Mouse (Mus musculus) frontal cortex, postnatal 36 days (tissue): ENCODE results near the gene AU040320.
A peak's percentile ranks its signal among the peaks of the same experiment; 100 is the strongest.

Experiments
- DNase-seq, 2 experiments: peaks; one replicate each; pipeline ENCODE4 v3.0.0; 2022; ENCODE audit warnings: low spot score in 2 of 2

Gene AU040320

GRCm38 (mm10) chr4:126750046-126750683 is 3.2 kb upstream of the AU040320 start:
- peak; percentile 74 to 78 for DNase-seq

GRCm38 (mm10) chr4:126750863-126751555 is 2.3 kb upstream of the AU040320 start:
- DNase-seq: no peak

GRCm38 (mm10) chr4:126751556-126752023 is 1.8 kb upstream of the AU040320 start:
- peak; percentile 55 for DNase-seq

DNA sequence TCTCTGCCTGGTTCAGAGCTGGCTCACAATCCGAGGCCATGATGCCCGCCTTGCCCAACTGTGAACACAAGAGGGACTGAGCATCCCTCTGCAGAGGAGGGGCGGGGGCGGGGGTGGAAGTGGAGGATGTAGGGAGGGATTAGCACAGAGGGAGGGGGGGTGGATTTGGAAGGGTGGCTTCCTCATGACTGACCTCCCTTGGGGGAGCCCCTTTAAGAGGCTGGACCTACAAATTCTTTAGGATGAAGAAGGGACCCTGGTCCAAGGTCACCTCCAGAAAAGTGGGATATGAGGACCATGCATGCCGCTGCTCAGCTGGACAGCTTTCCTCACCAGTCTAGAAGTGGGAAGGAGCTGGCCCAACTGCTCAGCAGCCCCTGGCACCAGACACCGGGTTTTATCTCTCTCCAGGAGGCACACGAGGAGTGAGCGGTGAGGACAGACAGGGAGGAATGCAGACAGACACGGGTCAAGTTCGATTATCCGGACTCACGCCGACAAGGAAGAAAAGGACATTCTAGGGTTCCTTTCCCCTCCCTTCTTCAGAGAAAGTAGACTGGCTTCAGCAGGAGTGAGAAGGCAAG is 1.2 kb upstream of the AU040320 start:
- DNase-seq: peak in 1 of 2 experiments; percentile 52

GRCm38 (mm10) chr4:126752608-126753141 is 669 bp upstream of the AU040320 start:
- peak in 1 of 2 experiments; percentile 28 for DNase-seq

GRCm38 (mm10) chr4:126754231-126754611 is 877 bp downstream of the AU040320 start:
- no peak for DNase-seq

- no peak for DNase-seq
These were observed 1.5 kb downstream of the AU040320 start for GRCm38 (mm10) chr4:126754736-126755374.

- no peak for DNase-seq
These were observed 3.4 kb downstream of the AU040320 start for GRCm38 (mm10) chr4:126756766-126757165.

DNA sequence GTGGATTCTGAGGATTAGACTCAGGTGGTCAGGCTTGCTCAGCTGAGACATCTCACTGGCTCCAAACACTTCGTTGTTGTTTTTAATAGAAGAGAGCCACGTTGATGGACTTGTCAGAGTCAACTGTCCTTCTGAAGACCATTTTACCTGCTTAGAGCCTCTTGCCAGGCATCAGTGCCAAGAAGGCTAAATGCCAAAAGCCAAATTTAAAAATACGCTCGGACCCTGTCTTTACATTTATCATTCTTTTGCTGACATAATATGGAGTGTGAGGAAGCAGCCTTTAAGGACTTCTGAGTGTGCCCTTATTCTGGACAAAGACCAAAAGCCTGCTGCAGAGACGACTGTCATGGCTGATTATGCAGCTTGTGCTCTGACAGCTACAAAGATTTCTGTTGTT is 5.0 kb downstream of the AU040320 start:
- DNase-seq: no peak

DNA sequence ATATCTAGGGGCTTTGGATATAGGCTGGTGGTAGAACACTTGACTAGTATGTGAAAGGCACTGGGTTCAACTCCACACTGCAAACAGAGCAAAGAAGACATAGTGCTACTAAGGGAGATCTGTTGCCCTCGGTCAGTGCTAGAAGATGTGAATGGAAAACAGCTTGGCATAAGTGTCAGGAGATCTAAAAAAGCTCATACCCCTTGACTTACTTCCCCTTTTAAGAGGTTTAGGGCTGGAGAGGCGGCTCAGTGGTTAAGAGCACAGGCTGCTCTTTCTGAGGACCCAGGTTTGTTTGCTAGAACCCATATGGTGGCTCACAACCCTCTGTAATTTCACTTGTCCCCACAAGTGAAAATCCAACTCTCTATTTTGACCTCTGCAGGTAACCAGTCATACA is 6.1 kb downstream of the AU040320 start:
- DNase-seq: no peak

GRCm38 (mm10) chr4:126762586-126763359 is 9.4 kb downstream of the AU040320 start:
- DNase-seq: no peak

DNA sequence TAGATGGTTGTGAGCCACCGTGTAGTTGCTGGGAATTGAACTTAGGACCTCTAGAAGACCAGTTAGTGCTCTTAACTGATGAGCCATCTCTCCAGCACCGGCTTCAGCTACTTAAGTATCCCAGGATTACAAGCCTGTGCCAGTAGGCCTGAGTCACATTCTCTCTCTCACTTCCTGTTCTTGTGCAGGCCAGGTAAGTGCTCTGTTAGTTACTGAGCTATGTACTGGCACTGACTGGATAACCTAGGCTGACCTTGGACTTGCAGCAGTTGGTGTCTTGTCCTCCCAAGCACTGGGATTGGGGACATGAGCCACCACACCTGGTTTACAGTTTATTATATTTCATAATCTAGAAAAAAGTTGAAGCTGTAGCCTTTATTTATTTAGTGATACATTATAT is 10.1 kb downstream of the AU040320 start:
- no peak for DNase-seq

DNA sequence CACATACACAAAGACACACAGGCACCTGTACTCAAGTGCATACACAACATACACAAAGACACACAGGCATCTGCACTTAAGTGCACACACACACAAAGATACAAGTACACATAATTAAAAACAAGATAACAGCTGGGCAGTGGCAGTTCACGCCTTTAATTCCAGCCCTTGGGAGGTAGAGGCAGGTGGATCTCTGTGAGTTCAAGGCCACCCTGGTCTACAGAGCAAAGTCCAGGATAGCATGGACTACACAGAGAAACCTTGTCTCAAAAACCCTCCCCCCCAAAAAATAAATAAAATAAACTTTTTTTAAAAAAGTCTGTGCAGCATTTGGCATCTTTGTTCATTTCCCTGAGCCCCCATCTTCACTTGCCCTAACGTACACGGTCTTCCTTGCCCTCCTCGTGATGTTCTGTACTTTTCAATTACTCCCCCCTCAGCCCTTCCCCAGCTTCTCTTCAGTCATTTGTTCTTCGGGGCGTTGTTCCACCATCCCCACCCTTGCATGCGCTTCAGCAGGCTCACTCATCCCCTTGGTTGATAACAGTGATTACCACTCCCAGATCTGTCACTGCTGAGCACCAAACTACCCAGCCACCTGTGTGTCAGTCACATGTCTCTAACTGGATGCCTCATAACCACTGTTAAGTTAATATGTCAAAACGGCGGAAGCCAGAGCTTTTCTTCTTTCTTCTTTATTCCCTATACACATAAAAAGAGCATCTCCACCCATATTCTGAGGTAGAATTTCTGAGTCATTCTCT is 16.6 kb downstream of the AU040320 start:
- DNase-seq: no peak

GRCm38 (mm10) chr4:126770831-126771230 is 17.5 kb downstream of the AU040320 start:
- no peak for DNase-seq

DNA sequence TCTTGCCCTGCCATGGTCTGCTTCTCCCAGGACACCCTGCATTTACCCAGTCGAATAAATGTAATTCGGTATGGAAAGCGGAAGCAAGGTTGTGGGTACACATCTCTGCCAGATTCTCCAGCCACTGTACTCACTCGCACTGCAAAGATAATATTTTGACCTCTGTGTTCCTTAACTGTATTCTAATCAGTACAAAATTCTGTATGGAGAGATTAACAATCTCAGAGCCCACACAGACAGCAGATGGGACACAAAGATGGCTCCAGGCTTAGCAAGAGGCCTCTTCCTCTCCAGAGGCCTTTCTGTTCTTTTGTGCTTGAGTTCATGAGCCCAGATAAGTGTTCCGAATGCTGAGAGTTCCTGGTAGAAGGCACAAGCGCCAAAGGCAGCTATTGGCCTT is 20.5 kb downstream of the AU040320 start:
- DNase-seq: no peak

GRCm38 (mm10) chr4:126775182-126775581 is 21.8 kb downstream of the AU040320 start:
- no peak for DNase-seq

DNA sequence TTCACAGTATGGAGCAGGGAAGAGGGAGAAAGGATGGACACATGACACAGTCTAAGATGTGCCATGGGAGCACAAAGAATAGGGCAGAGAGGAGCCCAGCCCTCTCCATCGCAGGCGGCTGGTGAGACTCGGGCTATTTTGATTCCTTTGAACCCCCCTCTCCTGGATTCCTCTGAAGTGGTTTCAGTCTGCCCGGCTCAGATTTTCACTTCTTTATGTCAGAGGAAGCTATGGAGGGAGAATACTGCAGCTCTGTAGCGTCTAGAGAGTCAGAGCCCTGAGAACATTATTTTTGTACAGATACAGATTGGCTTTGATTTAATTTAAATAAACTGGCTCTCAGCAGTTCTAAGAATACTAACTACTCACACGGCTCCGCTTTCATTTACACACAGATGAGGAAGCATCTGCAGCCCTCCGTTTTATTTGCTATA is 25.8 kb downstream of the AU040320 start:
- peak in 1 of 2 experiments; percentile 52 for DNase-seq

DNA sequence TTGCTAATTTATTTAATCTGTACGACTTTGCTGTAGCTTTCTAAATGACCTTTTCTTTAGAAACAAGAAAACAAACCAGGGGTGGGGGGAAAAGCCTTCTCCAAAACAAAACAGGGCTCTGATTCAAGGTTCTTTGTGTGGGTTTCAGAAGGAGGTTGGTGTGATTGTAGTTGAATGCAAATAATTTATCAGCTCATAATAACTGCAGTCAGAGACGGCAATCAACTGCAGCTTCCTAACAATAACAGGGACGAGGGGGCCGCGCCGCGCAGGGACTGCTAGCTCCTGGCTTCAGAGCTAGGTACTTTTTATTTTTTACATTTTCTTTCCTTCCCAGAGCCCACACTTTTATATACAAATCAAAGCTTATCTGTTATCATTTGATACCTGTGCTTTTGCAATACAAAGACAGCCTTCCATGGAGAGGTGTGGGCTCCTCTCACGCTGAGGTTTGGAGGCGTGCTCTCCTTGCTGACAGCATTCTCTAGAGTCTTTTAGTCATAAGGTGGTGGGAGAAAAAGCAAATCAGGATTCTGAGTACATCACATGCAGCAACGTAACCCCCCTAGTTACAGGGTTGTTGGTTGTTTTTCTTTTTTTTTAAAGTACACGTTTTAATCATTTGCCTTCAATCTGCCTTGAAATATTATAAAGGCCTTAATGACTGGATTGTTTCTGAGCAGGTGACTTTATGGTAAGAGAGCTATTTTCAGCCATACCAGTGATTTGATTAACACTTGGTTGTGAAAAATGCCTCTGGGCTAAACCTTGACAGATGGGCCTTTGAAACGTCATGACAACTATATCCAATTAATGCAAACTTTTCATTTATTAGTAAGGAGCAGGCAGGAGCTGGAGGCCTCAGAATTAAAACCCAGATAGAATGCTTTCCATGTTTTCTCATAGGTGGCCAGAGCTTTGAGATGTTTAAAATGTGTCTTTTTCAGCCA is 26.8 kb downstream of the AU040320 start:
- DNase-seq: no peak

- DNase-seq: no peak
These were observed 28.5 kb downstream of the AU040320 start for GRCm38 (mm10) chr4:126781871-126782270.
